In genomic region chr1:179009911-179010310, GRCm38 (mm10) we compare ENCODE assay signal across 13 mouse cellular contexts.
"Had no signal": no experiment of that assay in that cellular context is flagged by ENCODE, and none has a peak within 500 bp of the region (broad histone marks: within the 10 kb centered on the region; RNA-seq: fewer than 3 reads in every experiment).

No protein-coding gene starts in this region.

- H3K27ac ChIP-seq: intestine, embryonic 15.5 days; layer of hippocampus, adult 2 months; liver, embryonic 13.5 days; lung, embryonic 15.5 days; midbrain, embryonic 12.5 days; neural tube, embryonic 13.5 days; stomach, embryonic 15.5 days had no signal

- H3K4me3 ChIP-seq: intestine, embryonic 15.5 days; layer of hippocampus, adult 2 months; liver, embryonic 13.5 days; lung, embryonic 15.5 days; midbrain, embryonic 12.5 days; neural tube, embryonic 13.5 days; stomach, embryonic 15.5 days had no signal

- H3K27me3 ChIP-seq: intestine, embryonic 15.5 days; liver, embryonic 13.5 days; lung, embryonic 15.5 days; midbrain, embryonic 12.5 days; neural tube, embryonic 13.5 days; stomach, embryonic 15.5 days had no signal

- DNase-seq: left cerebral cortex, postnatal 4 days; liver, embryonic 13.5 days; liver, postnatal 0 days; lung, postnatal 14 days; right cerebral cortex, postnatal 14 days; thymus, adult 2 months; thymus, postnatal 25 days had no signal

- H3K36me3 ChIP-seq: intestine, embryonic 15.5 days; liver, embryonic 13.5 days; lung, embryonic 15.5 days; midbrain, embryonic 12.5 days; neural tube, embryonic 13.5 days; stomach, embryonic 15.5 days had no signal

- H3K4me1 ChIP-seq: intestine, embryonic 15.5 days; liver, embryonic 13.5 days; lung, embryonic 15.5 days; stomach, embryonic 15.5 days had no signal
